Mouse (Mus musculus) CH12.LX (cell line): Measurements from ENCODE around the gene Galm. TPM values are rescaled to one million over a fixed set of nuclear protein-coding genes. Genes with fewer than 3 reads are reported as not detected.

Experiments used
- DNase-seq: peaks from one replicate; pipeline ENCODE4 v3.0.0-alpha.2; 2013; ENCODE audit errors: extremely low read depth
- H3K27ac ChIP-seq: 2 replicates; pipeline ENCODE4 v1.5.1; 2012; ENCODE audit warnings: low read depth, mild to moderate bottlenecking, control low read depth, moderate library complexity; ENCODE audit not compliant: insufficient read depth
- H3K27me3 ChIP-seq: replicated peaks from 2 replicates; pipeline ENCODE3; 2012; ENCODE audit warnings: inconsistent platforms
- H3K36me3 ChIP-seq, 2 experiments: replicated peaks in 1 of 2; 2 replicates each; pipeline versions ENCODE3 to v1.6.1; 2012; ENCODE audit warnings: inconsistent platforms in 1 of 2, low read length in 1 of 2, mild to moderate bottlenecking in 1 of 2, mixed read lengths in 1 of 2, moderate library complexity in 1 of 2; ENCODE audit not compliant: control insufficient read depth in 1 of 2, insufficient read depth in 1 of 2
- H3K4me1 ChIP-seq, 2 experiments: 2 replicates each; pipeline ENCODE4 v1.6.1; 2012; ENCODE audit warnings: inconsistent platforms in 1 of 2, moderate library complexity in 1 of 2; ENCODE audit not compliant: insufficient read depth in 2 of 2, control insufficient read depth in 1 of 2
- H3K4me2 ChIP-seq: 2 replicates; pipeline ENCODE4 v1.6.1; 2012; ENCODE audit warnings: low read depth, mild to moderate bottlenecking, control low read depth; ENCODE audit not compliant: poor library complexity, insufficient read depth, severe bottlenecking
- H3K4me3 ChIP-seq, 3 experiments: fragments of 150-350 bp in 1 of 3; sonication (generic) in 1 of 3; replicated peaks in 1 of 3; 2 replicates each; pipeline versions ENCODE3 to v1.5.1; 2011 to 2012; ENCODE audit warnings: low read depth in 2 of 3, low read length in 2 of 3, mild to moderate bottlenecking in 2 of 3, moderate library complexity in 2 of 3, control low read depth in 1 of 3, improper control_type of control experiment in 1 of 3, inconsistent platforms in 1 of 3, mixed read lengths in 1 of 3; ENCODE audit not compliant: poor library complexity in 1 of 3
- H3K79me2 ChIP-seq: replicated peaks from 2 replicates; pipeline ENCODE4 v1.6.1; 2012; ENCODE audit warnings: mild to moderate bottlenecking, moderate library complexity; ENCODE audit not compliant: control insufficient read depth, poor library complexity, insufficient read depth, severe bottlenecking; ENCODE audit errors: extremely low read depth
- H3K9ac ChIP-seq: 2 replicates; pipeline ENCODE4 v1.6.1; 2012; ENCODE audit warnings: low read depth, mild to moderate bottlenecking, control low read depth, moderate library complexity; ENCODE audit not compliant: insufficient read depth
- H3K9me3 ChIP-seq: replicated peaks from 2 replicates; pipeline ENCODE3; 2012; ENCODE audit warnings: low read length, inconsistent platforms, mixed read lengths
- CHD1 ChIP-seq: IDR thresholded peaks from 2 replicates; pipeline ENCODE4 v1.6.1; 2012; ENCODE audit warnings: low read depth, low read length, improper control_type of control experiment, inconsistent platforms
- CTCF ChIP-seq, 2 experiments: IDR thresholded peaks in 1 of 2; conservative IDR thresholded peaks in 1 of 2; 2 replicates each; pipeline ENCODE4 v1.5.1; 2011 to 2012; ENCODE audit warnings: low read depth in 2 of 2, low read length in 2 of 2, improper control_type of control experiment in 1 of 2, inconsistent platforms in 1 of 2, mild to moderate bottlenecking in 1 of 2, moderate library complexity in 1 of 2
- EP300 ChIP-seq: IDR thresholded peaks from 2 replicates; pipeline ENCODE4 v1.6.1; 2011; ENCODE audit warnings: low read length, improper control_type of control experiment
- GABPA ChIP-seq: IDR thresholded peaks from 2 replicates; pipeline ENCODE4 v1.6.1; 2012; ENCODE audit warnings: low read depth, low read length, improper control_type of control experiment, inconsistent platforms; ENCODE audit not compliant: insufficient replicate concordance
- HCFC1 ChIP-seq: IDR thresholded peaks from 2 replicates; pipeline ENCODE4 v1.6.1; 2012; ENCODE audit warnings: low read depth, mild to moderate bottlenecking, inconsistent platforms, low read length, improper control_type of control experiment
- JUN ChIP-seq: IDR thresholded peaks from 2 replicates; pipeline ENCODE4 v1.6.1; 2011; ENCODE audit warnings: low read depth, mild to moderate bottlenecking, low read length, improper control_type of control experiment, moderate library complexity; ENCODE audit not compliant: insufficient read depth
- JUND ChIP-seq: conservative IDR thresholded peaks from 2 replicates; pipeline ENCODE4 v1.6.1; 2011; ENCODE audit warnings: low read depth, low read length, improper control_type of control experiment
- KAT2A ChIP-seq: IDR thresholded peaks from 2 replicates; pipeline ENCODE4 v1.6.1; 2012; ENCODE audit warnings: low read length, improper control_type of control experiment, inconsistent platforms; ENCODE audit not compliant: insufficient replicate concordance
- MAFK ChIP-seq: IDR thresholded peaks from 2 replicates; pipeline ENCODE4 v1.6.1; 2011; ENCODE audit warnings: low read length, improper control_type of control experiment; ENCODE audit not compliant: insufficient replicate concordance
- MAX ChIP-seq: IDR thresholded peaks from 2 replicates; pipeline ENCODE4 v1.6.1; 2011; ENCODE audit warnings: low read length, improper control_type of control experiment
- MAZ ChIP-seq: IDR thresholded peaks from 2 replicates; pipeline ENCODE4 v1.6.1; 2012; ENCODE audit warnings: low read depth, mild to moderate bottlenecking, inconsistent platforms, low read length, improper control_type of control experiment, moderate library complexity
- MEF2A ChIP-seq: IDR thresholded peaks from 2 replicates; pipeline ENCODE4 v1.6.1; 2014; ENCODE audit warnings: low read depth, mild to moderate bottlenecking, inconsistent platforms, low read length, improper control_type of control experiment, borderline replicate concordance
- MXI1 ChIP-seq: IDR thresholded peaks from 2 replicates; pipeline ENCODE4 v1.6.1; 2011; ENCODE audit warnings: mild to moderate bottlenecking, low read depth, low read length, improper control_type of control experiment
- NELFE ChIP-seq: IDR thresholded peaks from 2 replicates; pipeline ENCODE4 v1.6.1; 2011; ENCODE audit warnings: low read depth, low read length, improper control_type of control experiment
- NRF1 ChIP-seq: IDR thresholded peaks from 2 replicates; pipeline ENCODE4 v1.6.1; 2014; ENCODE audit warnings: low read depth, mild to moderate bottlenecking, inconsistent platforms, low read length, improper control_type of control experiment, moderate library complexity
- PAX5 ChIP-seq: IDR thresholded peaks from 2 replicates; pipeline ENCODE4 v1.6.1; 2012; ENCODE audit warnings: low read length, inconsistent platforms, mixed read lengths
- POLR2AphosphoS2 ChIP-seq: IDR thresholded peaks from 2 replicates; pipeline ENCODE4 v1.6.1; 2011; ENCODE audit warnings: low read depth, low read length, improper control_type of control experiment
- RAD21 ChIP-seq: IDR thresholded peaks from 2 replicates; pipeline ENCODE4 v1.6.1; 2011; ENCODE audit warnings: low read depth, mild to moderate bottlenecking, low read length, improper control_type of control experiment, moderate library complexity
- SIN3A ChIP-seq: IDR thresholded peaks from 2 replicates; pipeline ENCODE4 v1.6.1; 2012; ENCODE audit warnings: low read length, improper control_type of control experiment, inconsistent platforms
- SMC3 ChIP-seq: IDR thresholded peaks from 2 replicates; pipeline ENCODE4 v1.6.1; 2011; ENCODE audit warnings: low read depth, low read length, improper control_type of control experiment
- TCF12 ChIP-seq: IDR thresholded peaks from 2 replicates; pipeline ENCODE4 v1.6.1; 2014; ENCODE audit warnings: low read depth, mild to moderate bottlenecking, inconsistent platforms, low read length, improper control_type of control experiment
- USF1 ChIP-seq: IDR thresholded peaks from 2 replicates; pipeline ENCODE4 v1.6.1; 2014; ENCODE audit warnings: low read depth, mild to moderate bottlenecking, inconsistent platforms, low read length, improper control_type of control experiment
- USF2 ChIP-seq: conservative IDR thresholded peaks from 2 replicates; pipeline ENCODE4 v1.6.1; 2011; ENCODE audit warnings: low read depth, low read length, improper control_type of control experiment
- ZMIZ1 ChIP-seq: IDR thresholded peaks from 2 replicates; pipeline ENCODE4 v1.6.1; 2012; ENCODE audit warnings: low read depth, mild to moderate bottlenecking, inconsistent platforms, low read length, improper control_type of control experiment
- ZNF384 ChIP-seq: IDR thresholded peaks from 2 replicates; pipeline ENCODE4 v1.6.1; 2012; ENCODE audit warnings: low read depth, low read length, improper control_type of control experiment, inconsistent platforms
- dilution Hi-C: fragments of 300-500 bp; cut with MboI; formaldehyde crosslinking; loops from 2 replicates; pipeline ENCODE4 v1.14.3; 2020; ENCODE audit warnings: low sequenced_read_pairs; ENCODE audit not compliant: extremely low pct_unique_long_range_greater_than_20kb, extremely low pct_ligation_motif_present
- in situ Hi-C: fragments of 300-500 bp; cut with MboI; formaldehyde crosslinking; loops from 3 replicates; pipeline ENCODE4 v1.14.3; 2019; ENCODE audit warnings: low sequenced_read_pairs, low pct_ligation_motif_present, low pct_unique_long_range_greater_than_20kb, mixed read lengths
- polyA plus RNA-seq: library from polyadenylated mRNA; unstranded; fragments of >175 nt; gene quantifications from 2 replicates; pipeline ENCODE4 v1.2.1, GENCODE M21; 2012; ENCODE audit warnings: low read depth; ENCODE audit not compliant: insufficient read length
- total RNA-seq, 2 experiments: library from RNA; depleted of rRNA; stranded (reverse); fragments of 300-350 nt in 1 of 2; fragments of >200 nt in 1 of 2; gene quantifications; 2 replicates each; pipeline ENCODE4 v1.2.3; 2012 to 2014

Galm gene
- total and polyA plus RNA-seq, 3 experiments, result 0.09 TPM; not detected in 2

- H3K4me3 ChIP-seq, result no peak overlapping the region
- no peaks in the 10 kb centered on the region for H3K36me3 ChIP-seq
- H3K27me3 ChIP-seq, result no peaks in the 10 kb centered on the region
- no peaks in the 10 kb centered on the region for H3K79me2 ChIP-seq
- peaks cover 5 to 11% of the 10 kb centered on the region in 2 experiments; a peak in 3 of 4 replicates for H3K4me1 ChIP-seq
- no peak for DNase-seq
- no peak overlapping the region for H3K27ac ChIP-seq
- TF ChIP-seq MEF2A (no peak), MAFK (no peak), MAZ (no peak), RAD21 (no peak), GABPA (no peak), PAX5 (no peak), POLR2AphosphoS2 (no peak), EP300 (no peak), NELFE (no peak), USF1 (no peak), NRF1 (no peak), SIN3A (no peak), JUND (no peak), MAX (no peak), CTCF (conservative IDR thresholded peaks at IDR 0.05 in 1 of 2, IDR thresholded peaks at IDR 0.05 in 1 of 2; ENCODE audit: low read depth in 2 of 2, low read length in 2 of 2) (no peak), TCF12 (no peak), SMC3 (no peak)
- no peak overlapping the region for H3K9ac ChIP-seq
- H3K9me3 ChIP-seq, result no peaks in the 10 kb centered on the region
- in situ Hi-C loops (no loop called here), dilution Hi-C loops (no loop called here)
- H3K4me2 ChIP-seq, result no peak overlapping the region
These were observed 5.2 kb downstream of the Galm start for GRCm38 (mm10) chr17:80132502-80132901.

GRCm38 (mm10) chr17:80138434-80139162 lies 11.3 kb downstream of the Galm start:
- Histone ChIP-seq H3K9ac (no peak overlapping the region), H3K4me1 (peaks cover 7 to 9% of the 10 kb centered on the region in 2 experiments)
- TF ChIP-seq ZNF384 (no peak), ZMIZ1 (no peak), JUN (no peak), CTCF (conservative IDR thresholded peaks at IDR 0.05 in 1 of 2, IDR thresholded peaks at IDR 0.05 in 1 of 2; ENCODE audit: low read depth in 2 of 2, low read length in 2 of 2) (no peak), USF2 (no peak), POLR2AphosphoS2 (no peak), RAD21 (no peak), KAT2A (no peak), CHD1 (no peak), HCFC1 (no peak), MXI1 (no peak)
- TF ChIP-seq, all 38 proteins: peak for 0
- no peak overlapping the region for H3K4me2 ChIP-seq
- H3K4me3 ChIP-seq, result no peak overlapping the region
- no peak overlapping the region for H3K27ac ChIP-seq
- H3K36me3 ChIP-seq, result no peaks in the 10 kb centered on the region
- DNase-seq, result no peak
- H3K79me2 ChIP-seq, result no peaks in the 10 kb centered on the region
- no peaks in the 10 kb centered on the region for H3K9me3 ChIP-seq
- in situ Hi-C loops (no loop called here), dilution Hi-C loops (no loop called here)
- no peaks in the 10 kb centered on the region for H3K27me3 ChIP-seq
